Mouse (Mus musculus): ENCODE measurements around the gene Cnmd. TPM values are rescaled to one million over a fixed set of nuclear protein-coding genes. Genes with fewer than 3 reads are reported as not detected.
A peak's percentile ranks its signal among the peaks of the same experiment; 100 is the strongest.

The Cnmd gene
- polyA plus RNA-seq (2015; fragmentation: Nextera tagmentation; extraction: Ambion mirVana): 84.7 and 137 TPM in 2 replicates

DNA sequence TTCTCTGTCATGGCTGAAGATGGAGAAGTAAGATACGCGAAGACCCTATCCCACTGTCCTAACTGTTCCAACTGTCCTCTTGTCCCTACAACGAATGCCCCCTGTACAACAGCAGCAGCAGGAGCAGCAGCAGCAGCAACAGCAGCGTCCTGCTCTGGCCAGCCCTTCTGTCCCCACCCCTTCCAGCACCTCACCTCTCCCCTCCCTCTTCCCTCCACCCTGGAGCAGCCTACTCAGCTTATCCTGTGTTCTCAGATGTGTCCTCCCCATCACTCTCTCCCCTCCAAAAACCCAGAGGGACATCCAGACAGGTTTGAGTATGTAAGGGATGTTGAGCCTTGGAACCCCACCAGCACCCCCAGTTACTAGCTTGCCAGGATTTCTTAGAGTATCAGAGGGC, at the start of gene Cnmd:
Gene Cnmd (minus strand): TSS at position 170 of the 400 bp plus-strand sequence.
- peak; percentile 43; the same call in 1 of the 2 replicates for ATAC-seq (ENCODE audit: insufficient number of reproducible peaks, low FRiP score, low TSS enrichment, low read depth)
- no peaks in the 10 kb centered on the region for H3K36me3 ChIP-seq
- WGBS: 59% methylated on average over 4 of the region's 4 CpGs
- peak within 1 kb of the TSS; percentile 34 for H3K4me3 ChIP-seq (replicated peaks)
- H3K4me1 ChIP-seq: peaks cover 6% of the 10 kb centered on the region
- no peaks in the 10 kb centered on the region for H3K9me3 ChIP-seq (replicated peaks)
- peak within 1 kb of the TSS; percentile 48 for H3K4me2 ChIP-seq (replicated peaks)
- H3K9ac ChIP-seq: no peak within 1 kb of the TSS; the same call in 1 of the 2 replicates
- peaks cover 6% of the 10 kb centered on the region for H3K27me3 ChIP-seq
- H3K27ac ChIP-seq (replicated peaks): no peak within 1 kb of the TSS

GRCm38 (mm10) chr14:79711301-79711700, 49.3 kb upstream of the Cnmd start:
- no peak overlapping the region for H3K27ac ChIP-seq (replicated peaks)
- no peak overlapping the region for H3K9ac ChIP-seq
- no peak for ATAC-seq (ENCODE audit: insufficient number of reproducible peaks, low FRiP score, low TSS enrichment, low read depth)
- H3K4me2 ChIP-seq (replicated peaks): no peak overlapping the region
- no peak overlapping the region for H3K4me3 ChIP-seq (replicated peaks)
- 59% methylated on average over 4 of the region's 4 CpGs for WGBS
- no peaks in the 10 kb centered on the region for H3K4me1 ChIP-seq
- no peaks in the 10 kb centered on the region for H3K27me3 ChIP-seq
- no peaks in the 10 kb centered on the region for H3K9me3 ChIP-seq (replicated peaks)
- no peaks in the 10 kb centered on the region for H3K36me3 ChIP-seq

- Histone ChIP-seq H3K36me3 (no peaks in the 10 kb centered on the region), H3K4me3 (replicated peaks) (no peak overlapping the region), H3K9ac (no peak overlapping the region), H3K4me2 (replicated peaks) (no peak overlapping the region), H3K27ac (replicated peaks) (peak overlapping the region; percentile 8), H3K27me3 (no peaks in the 10 kb centered on the region), H3K4me1 (no peaks in the 10 kb centered on the region), H3K9me3 (replicated peaks) (no peaks in the 10 kb centered on the region)
- peak; percentile 66; the same call in 1 of the 2 replicates for ATAC-seq (ENCODE audit: insufficient number of reproducible peaks, low FRiP score, low TSS enrichment, low read depth)
- 73% methylated on average over 22 of the region's 22 CpGs for WGBS
These were observed 41.7 kb upstream of the Cnmd start for GRCm38 (mm10) chr14:79703523-79704172.

- ATAC-seq (ENCODE audit: insufficient number of reproducible peaks, low FRiP score, low TSS enrichment, low read depth): no peak
- H3K4me2 ChIP-seq (replicated peaks): no peak overlapping the region
- H3K4me3 ChIP-seq (replicated peaks): no peak overlapping the region
- no peak overlapping the region for H3K9ac ChIP-seq
- no peaks in the 10 kb centered on the region for H3K27me3 ChIP-seq
- no peak overlapping the region; the same call in 1 of the 2 replicates for H3K27ac ChIP-seq (replicated peaks)
- no peaks in the 10 kb centered on the region for H3K36me3 ChIP-seq
- 72% methylated on average over 5 of the region's 5 CpGs for WGBS
- no peaks in the 10 kb centered on the region for H3K9me3 ChIP-seq (replicated peaks)
- H3K4me1 ChIP-seq: no peaks in the 10 kb centered on the region
These were observed 39.6 kb upstream of the Cnmd start for GRCm38 (mm10) chr14:79701606-79702005.

DNA sequence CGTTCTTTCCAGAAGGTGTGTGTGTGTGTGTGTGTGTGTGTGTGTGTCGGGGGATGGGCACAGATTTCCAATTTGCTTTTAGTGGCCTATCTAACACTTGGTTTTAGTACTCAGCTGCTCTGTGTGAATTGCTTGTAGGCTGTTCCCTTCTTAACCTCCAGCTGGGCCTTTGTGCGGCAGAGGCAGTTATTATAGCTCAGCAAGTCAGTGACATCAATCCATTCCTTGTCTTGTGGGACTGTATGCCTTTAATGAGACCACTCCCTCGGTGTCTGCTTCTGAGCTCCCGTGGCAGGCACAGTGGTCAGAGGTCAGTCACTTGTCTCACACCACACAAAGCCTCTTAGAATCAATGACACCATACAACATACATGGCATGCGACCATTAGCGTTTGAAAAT, 39.1 kb upstream of the Cnmd start:
- WGBS: 42% methylated on average over 7 of the region's 7 CpGs
- Histone ChIP-seq H3K9me3 (replicated peaks) (no peaks in the 10 kb centered on the region), H3K27ac (replicated peaks) (no peak overlapping the region), H3K9ac (no peak overlapping the region), H3K4me3 (replicated peaks) (no peak overlapping the region), H3K27me3 (no peaks in the 10 kb centered on the region), H3K4me1 (no peaks in the 10 kb centered on the region), H3K36me3 (no peaks in the 10 kb centered on the region), H3K4me2 (replicated peaks) (no peak overlapping the region)
- no peak for ATAC-seq (ENCODE audit: insufficient number of reproducible peaks, low FRiP score, low TSS enrichment, low read depth)

GRCm38 (mm10) chr14:79699381-79699780, 37.4 kb upstream of the Cnmd start:
- Histone ChIP-seq H3K4me2 (replicated peaks) (no peak overlapping the region), H3K9ac (no peak overlapping the region), H3K27me3 (no peaks in the 10 kb centered on the region), H3K4me3 (replicated peaks) (no peak overlapping the region), H3K27ac (replicated peaks) (no peak overlapping the region), H3K36me3 (no peaks in the 10 kb centered on the region), H3K9me3 (replicated peaks) (no peaks in the 10 kb centered on the region), H3K4me1 (no peaks in the 10 kb centered on the region)
- 58% methylated on average over 6 of the region's 6 CpGs for WGBS
- ATAC-seq (ENCODE audit: insufficient number of reproducible peaks, low FRiP score, low TSS enrichment, low read depth): no peak

DNA sequence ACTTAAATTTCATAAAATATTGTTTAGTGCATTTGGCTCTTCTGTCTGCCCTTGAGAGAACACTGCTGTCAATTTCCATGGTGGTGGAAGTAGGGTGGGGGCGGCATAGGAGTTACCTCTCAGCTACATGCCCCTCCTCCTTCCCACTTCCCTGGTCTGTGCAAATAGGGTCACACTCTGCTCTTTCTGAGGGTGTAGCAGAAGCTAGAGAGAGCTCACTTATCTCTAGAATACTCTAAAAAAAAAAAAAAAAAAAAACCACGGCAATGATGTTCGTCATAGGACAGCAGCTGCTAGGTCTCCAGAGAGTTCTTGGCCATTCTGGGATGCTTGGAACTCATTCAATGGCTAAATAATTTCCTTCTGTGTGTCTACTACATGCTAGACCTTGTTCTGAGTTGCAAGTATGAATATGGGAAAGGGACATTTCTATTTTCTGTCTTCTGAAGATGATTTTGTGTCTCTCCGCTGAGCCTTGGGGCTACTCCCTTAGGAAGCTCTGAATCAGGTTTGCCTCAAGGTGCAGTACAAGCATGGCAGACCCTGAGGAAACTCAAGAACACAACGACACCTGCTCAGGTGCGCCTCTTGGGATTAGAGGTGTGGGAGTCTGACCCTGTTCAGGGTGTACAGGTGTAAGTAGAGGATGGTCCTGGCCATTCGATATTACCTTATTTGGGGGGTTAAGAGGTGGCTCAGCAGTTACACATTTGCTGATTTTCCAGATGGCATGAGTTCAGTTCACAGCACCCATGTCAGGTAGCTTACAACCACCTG, 28.3 kb upstream of the Cnmd start:
- Histone ChIP-seq H3K36me3 (no peaks in the 10 kb centered on the region), H3K4me1 (no peaks in the 10 kb centered on the region), H3K9me3 (replicated peaks) (no peaks in the 10 kb centered on the region), H3K9ac (no peak overlapping the region), H3K4me3 (replicated peaks) (no peak overlapping the region), H3K27ac (replicated peaks) (no peak overlapping the region), H3K27me3 (no peaks in the 10 kb centered on the region), H3K4me2 (replicated peaks) (no peak overlapping the region)
- WGBS: 86% methylated on average over 7 of the region's 7 CpGs
- no peak for ATAC-seq (ENCODE audit: insufficient number of reproducible peaks, low FRiP score, low TSS enrichment, low read depth)

- no peak overlapping the region for H3K9ac ChIP-seq
- H3K9me3 ChIP-seq (replicated peaks): no peaks in the 10 kb centered on the region
- H3K4me3 ChIP-seq (replicated peaks): no peak overlapping the region
- ATAC-seq (ENCODE audit: insufficient number of reproducible peaks, low FRiP score, low TSS enrichment, low read depth): no peak
- H3K36me3 ChIP-seq: no peaks in the 10 kb centered on the region
- H3K27ac ChIP-seq (replicated peaks): no peak overlapping the region
- WGBS: 43% methylated on average over 5 of the region's 5 CpGs
- no peaks in the 10 kb centered on the region for H3K27me3 ChIP-seq
- H3K4me2 ChIP-seq (replicated peaks): no peak overlapping the region
- peaks cover 17% of the 10 kb centered on the region for H3K4me1 ChIP-seq
These were observed 18.7 kb upstream of the Cnmd start for GRCm38 (mm10) chr14:79680652-79681051.

DNA sequence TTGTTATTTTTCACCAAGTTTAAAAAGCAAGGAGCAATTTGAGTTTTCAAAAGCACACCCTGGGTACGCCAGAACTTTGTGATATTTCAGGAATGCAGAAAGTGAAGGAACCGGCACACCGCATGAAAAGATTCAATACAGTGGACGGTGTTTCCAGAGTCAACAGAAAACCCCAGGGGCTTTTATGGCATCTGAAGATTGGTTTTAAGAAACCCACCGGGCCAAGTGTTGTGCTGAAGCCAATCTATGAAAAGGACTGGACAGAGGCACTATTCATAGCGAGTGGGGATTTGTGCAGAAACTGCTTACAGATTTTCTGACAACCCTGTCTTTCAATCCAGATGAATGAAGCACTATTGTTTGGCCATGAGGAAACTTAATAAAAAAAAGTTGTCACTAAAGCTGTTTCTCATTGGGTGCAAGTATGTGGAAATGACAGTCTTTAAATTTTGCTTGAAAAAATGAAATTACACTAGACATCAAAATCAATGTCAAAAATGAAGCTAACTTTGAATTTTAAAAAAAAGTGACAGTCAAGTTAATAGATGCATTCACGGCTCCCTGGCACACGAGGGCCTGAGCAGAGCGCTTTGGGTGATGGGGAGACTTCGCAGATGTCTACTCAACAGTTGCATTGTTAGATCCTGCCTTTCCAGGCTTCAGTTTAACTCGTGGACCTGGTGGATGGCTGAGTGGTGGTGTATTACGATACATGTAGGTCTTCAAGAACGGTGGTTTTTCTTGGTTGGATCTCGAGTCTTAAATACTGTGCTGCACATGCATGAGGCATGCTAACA, 16.1 kb upstream of the Cnmd start:
- H3K27ac ChIP-seq (replicated peaks): peak overlapping the region; percentile 45
- no peaks in the 10 kb centered on the region for H3K9me3 ChIP-seq (replicated peaks)
- peak; percentile 29; the same call in 1 of the 2 replicates for ATAC-seq (ENCODE audit: insufficient number of reproducible peaks, low FRiP score, low TSS enrichment, low read depth)
- H3K9ac ChIP-seq: no peak overlapping the region
- H3K36me3 ChIP-seq: no peaks in the 10 kb centered on the region
- no peaks in the 10 kb centered on the region for H3K27me3 ChIP-seq
- peak overlapping the region; percentile 28 for H3K4me2 ChIP-seq (replicated peaks)
- H3K4me3 ChIP-seq (replicated peaks): no peak overlapping the region
- 28% methylated on average over 14 of the region's 14 CpGs for WGBS
- peaks cover 17% of the 10 kb centered on the region for H3K4me1 ChIP-seq

DNA sequence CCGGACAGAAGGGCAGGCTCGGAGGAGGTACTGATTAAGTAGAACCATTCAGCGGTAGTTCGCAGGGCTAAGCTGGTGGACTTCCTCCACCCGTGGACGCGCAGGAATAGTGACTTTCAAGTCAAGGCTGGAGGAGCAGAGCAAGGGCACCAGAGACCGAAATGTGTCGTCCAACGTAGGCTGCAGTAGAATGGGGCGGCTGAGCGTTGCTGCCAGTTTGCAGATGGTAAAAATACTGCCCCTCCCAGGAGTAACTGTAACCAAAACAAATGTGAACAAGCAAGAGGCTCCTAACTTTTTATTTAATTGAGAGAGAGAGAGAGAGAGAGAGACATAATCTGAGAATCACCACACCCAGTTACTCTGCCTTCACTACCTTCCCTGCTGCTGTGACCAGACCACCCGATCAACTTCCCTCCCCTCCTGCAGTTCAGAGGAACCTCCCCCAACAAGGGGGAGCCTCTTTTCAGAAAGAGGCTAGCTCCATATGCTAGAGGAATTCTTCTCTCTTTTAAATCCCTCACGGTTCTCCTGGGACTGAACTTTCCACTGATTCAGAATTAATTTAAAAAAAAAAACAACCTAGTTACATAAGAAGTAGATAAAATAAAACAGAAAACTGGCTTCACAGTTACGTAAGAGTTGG, 15.3 kb upstream of the Cnmd start:
- Histone ChIP-seq H3K9me3 (replicated peaks) (no peaks in the 10 kb centered on the region), H3K27me3 (no peaks in the 10 kb centered on the region), H3K4me1 (peaks cover 17% of the 10 kb centered on the region), H3K9ac (no peak overlapping the region), H3K36me3 (no peaks in the 10 kb centered on the region), H3K4me2 (replicated peaks) (peak overlapping the region; percentile 28), H3K4me3 (replicated peaks) (peak overlapping the region; percentile 1; the same call in 1 of the 2 replicates), H3K27ac (replicated peaks) (peak overlapping the region; percentile 67)
- WGBS: 23% methylated on average over 15 of the region's 15 CpGs
- ATAC-seq (ENCODE audit: insufficient number of reproducible peaks, low FRiP score, low TSS enrichment, low read depth): no peak
